Mouse (Mus musculus) heart, embryonic 14.5 days (tissue): ENCODE measurements around the gene Fam217a. TPM values are rescaled to one million over a fixed set of nuclear protein-coding genes. Genes with fewer than 3 reads are reported as not detected.
A peak's percentile ranks its signal among the peaks of the same experiment; 100 is the strongest.
"Not testable (repeated sequence)": the region's sequence is repeated elsewhere in the genome, so short reads cannot be mapped to it uniquely, and the experiment has no call there.

ENCODE experiments used
- ATAC-seq: fragments of 200-750 bp; cut with Nextera tagmentation; 2 replicates; pipeline ENCODE4 v1.8.0; 2017; ENCODE audit warnings: low read depth, moderate TSS enrichment; ENCODE audit not compliant: insufficient number of reproducible peaks, insufficient read depth, low FRiP score
- H3K27ac ChIP-seq, 2 experiments: fragments of 200-500 bp in 1 of 2; fragments of 300-500 bp in 1 of 2; sonication (generic) in 1 of 2; replicated peaks in 1 of 2; 2 replicates each; pipeline ENCODE4 v1.5.1; 2012 to 2014; ENCODE audit warnings: low read depth in 2 of 2, low read length in 2 of 2, control low read depth in 1 of 2, mild to moderate bottlenecking in 1 of 2, mixed read lengths in 1 of 2; ENCODE audit not compliant: control insufficient read depth in 1 of 2, insufficient read depth in 1 of 2
- H3K27me3 ChIP-seq: fragments of 300-500 bp; sonication (generic); 2 replicates; pipeline ENCODE4 v1.6.1; 2014; ENCODE audit warnings: mild to moderate bottlenecking, low read length, control low read depth; ENCODE audit not compliant: control insufficient read depth, insufficient read depth
- H3K36me3 ChIP-seq: fragments of 300-500 bp; sonication (generic); 2 replicates; pipeline ENCODE4 v1.6.1; 2014; ENCODE audit warnings: mild to moderate bottlenecking, control low read depth, low read length, mixed read lengths; ENCODE audit not compliant: control insufficient read depth, insufficient read depth
- H3K4me1 ChIP-seq, 2 experiments: fragments of 200-500 bp in 1 of 2; fragments of 300-500 bp in 1 of 2; sonication (generic) in 1 of 2; 2 replicates each; pipeline ENCODE4 v1.6.1; 2012 to 2014; ENCODE audit warnings: low read length in 2 of 2, control low read depth in 1 of 2, mixed read lengths in 1 of 2; ENCODE audit not compliant: control insufficient read depth in 2 of 2, insufficient read depth in 2 of 2
- H3K4me2 ChIP-seq: fragments of 300-500 bp; sonication (generic); 2 replicates; pipeline ENCODE4 v1.6.1; 2014; ENCODE audit warnings: mild to moderate bottlenecking, low read length
- H3K4me3 ChIP-seq, 2 experiments: fragments of 200-500 bp in 1 of 2; fragments of 300-500 bp in 1 of 2; sonication (generic) in 1 of 2; 2 replicates each; pipeline ENCODE4 v1.5.1; 2012 to 2014; ENCODE audit warnings: low read length in 2 of 2, mild to moderate bottlenecking in 2 of 2, control low read depth in 1 of 2, low read depth in 1 of 2, moderate library complexity in 1 of 2; ENCODE audit not compliant: control insufficient read depth in 1 of 2, insufficient read depth in 1 of 2
- H3K9ac ChIP-seq: fragments of 300-500 bp; sonication (generic); 2 replicates; pipeline ENCODE4 v1.6.1; 2014; ENCODE audit warnings: mild to moderate bottlenecking, low read length
- H3K9me3 ChIP-seq: fragments of 300-500 bp; sonication (generic); 2 replicates; pipeline ENCODE4 v1.6.1; 2016; ENCODE audit warnings: low read length, control low read depth; ENCODE audit not compliant: control insufficient read depth
- WGBS: fragments of 180-500 bp; shearing (Covaris S2); extraction: QIAGEN DNeasy Blood & Tissue Kit; methylation state at CpG from one replicate; pipeline ENCODE4 v1.1.7; 2014; 5-methylcytosine and 5-hydroxymethylcytosine counted together
- polyA plus RNA-seq: library from polyadenylated mRNA; unstranded; fragments of >200 nt; fragmentation: Nextera tagmentation; extraction: Ambion mirVana; gene quantifications from 2 replicates; pipeline ENCODE4 v1.2.1, GENCODE M21; 2014

Gene Fam217a
- polyA plus RNA-seq, 1 experiment from 2014 or later, result 2.9 TPM

DNA sequence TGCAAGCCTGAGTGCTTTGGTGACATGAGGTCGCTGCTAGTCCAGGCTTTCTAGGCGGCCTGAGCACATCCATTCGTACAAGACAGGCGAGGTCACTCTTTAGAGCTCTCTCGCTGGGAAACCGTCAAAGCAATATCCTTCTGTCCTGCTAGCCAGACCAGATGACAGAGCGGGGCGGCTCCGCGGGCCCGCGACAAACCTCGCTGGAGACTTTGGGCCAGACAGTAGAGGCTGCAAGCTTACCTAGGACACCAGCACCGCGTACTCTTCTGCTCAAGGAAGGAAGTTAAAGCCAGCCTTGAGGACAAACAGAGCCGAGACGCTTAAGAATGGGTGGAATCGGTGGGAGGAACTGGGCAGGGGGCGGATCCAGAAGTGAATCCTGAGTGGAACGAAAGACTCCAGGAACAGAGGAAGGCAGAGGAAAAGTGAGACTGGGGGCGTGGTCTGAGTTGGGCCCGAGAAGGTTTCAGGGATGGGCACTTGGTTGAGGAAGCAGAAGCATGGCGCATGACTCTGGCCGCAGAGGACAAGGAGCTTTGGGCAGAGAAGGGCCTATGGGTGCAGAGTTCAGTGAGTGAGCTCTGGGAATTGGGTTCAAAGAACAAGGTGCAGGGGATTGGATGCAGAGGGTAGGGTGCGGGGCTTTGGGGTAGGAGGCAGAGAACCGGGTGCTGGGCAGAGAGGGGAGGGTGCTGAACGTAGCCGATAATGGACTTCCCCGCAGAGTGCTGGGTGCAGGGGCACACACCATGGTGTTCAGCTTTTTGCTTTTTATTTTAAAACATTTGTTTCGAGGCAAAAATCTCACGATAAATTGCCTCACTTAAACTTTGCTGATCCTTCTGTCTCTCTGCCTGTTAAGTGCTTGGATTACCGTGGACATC, 39.6 kb upstream of the Fam217a start, which contains the start of gene Eci3:
Gene Eci3, minus strand, starts transcription at position 300 of the 887 bp plus-strand sequence.
- peaks cover 2 to 5% of the 10 kb centered on the region in 2 experiments; a peak in 3 of 4 replicates for H3K4me1 ChIP-seq
- no peaks in the 10 kb centered on the region for H3K36me3 ChIP-seq
- H3K27ac ChIP-seq, result no peak within 1 kb of the TSS
- 0 out of 2 replicates have a peak, but pooled peaks have one; percentile 68 for ATAC-seq
- H3K27me3 ChIP-seq, result peaks cover 9% of the 10 kb centered on the region; the same call in 1 of the 2 replicates
- H3K9me3 ChIP-seq, result no peaks in the 10 kb centered on the region
- 3% methylated on average over 32 of the region's 32 CpGs for WGBS
- peak within 1 kb of the TSS; percentile 69 for H3K9ac ChIP-seq
- H3K4me2 ChIP-seq, result peak within 1 kb of the TSS; percentile 87
- peak within 1 kb of the TSS; percentile 41 to 52 for H3K4me3 ChIP-seq

GRCm38 (mm10) chr13:34960996-34961770, 37.1 kb upstream of the Fam217a start:
- ATAC-seq, result no peak
- H3K4me2 ChIP-seq, result no peak overlapping the region
- no peak overlapping the region for H3K9ac ChIP-seq
- 75% methylated on average over 4 of the region's 4 CpGs for WGBS
- H3K27me3 ChIP-seq, result peaks cover 9% of the 10 kb centered on the region; the same call in 1 of the 2 replicates
- H3K4me3 ChIP-seq, result no peak overlapping the region
- peaks cover 2 to 5% of the 10 kb centered on the region in 2 experiments; a peak in 3 of 4 replicates for H3K4me1 ChIP-seq
- no peaks in the 10 kb centered on the region for H3K9me3 ChIP-seq
- no peak overlapping the region for H3K27ac ChIP-seq
- no peaks in the 10 kb centered on the region for H3K36me3 ChIP-seq

GRCm38 (mm10) chr13:34958158-34958557, 34.0 kb upstream of the Fam217a start:
- WGBS, result 81% methylated on average over 3 of the region's 3 CpGs

DNA sequence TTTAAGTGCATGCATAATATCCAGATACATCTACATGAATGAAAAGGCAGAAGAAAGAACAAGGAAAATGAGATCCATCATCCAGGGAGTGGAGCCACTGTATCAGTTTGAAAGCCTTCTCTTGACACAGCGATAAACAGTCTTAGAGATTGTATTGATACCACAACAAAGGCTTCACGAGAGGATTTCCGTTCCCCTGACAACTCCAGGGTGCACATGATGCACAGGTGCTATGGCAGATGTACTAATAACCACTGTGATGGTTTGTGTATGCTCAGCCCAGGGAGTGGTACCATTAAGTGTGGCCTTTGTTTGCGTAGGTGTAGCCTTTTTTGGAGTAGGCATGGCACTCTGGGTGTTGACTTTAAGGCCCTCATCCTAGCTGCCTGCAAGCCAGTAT, 32.8 kb upstream of the Fam217a start:
- ATAC-seq, result no peak
- WGBS, result 81% methylated on average over 4 of the region's 4 CpGs
- Histone ChIP-seq H3K27me3 (no peaks in the 10 kb centered on the region), H3K9me3 (no peaks in the 10 kb centered on the region), H3K4me2 (no peak overlapping the region), H3K4me1 (no peaks in the 10 kb centered on the region), H3K9ac (no peak overlapping the region), H3K27ac (no peak overlapping the region), H3K36me3 (no peaks in the 10 kb centered on the region), H3K4me3 (no peak overlapping the region)

More at GRCm38 (mm10) chr13:34958158-34958557, 34.0 kb upstream of the Fam217a start:
- not testable (repeated sequence) for H3K4me2 ChIP-seq, H3K9ac ChIP-seq, H3K27me3 ChIP-seq, H3K9me3 ChIP-seq, H3K27ac ChIP-seq, H3K36me3 ChIP-seq, H3K4me1 ChIP-seq, H3K4me3 ChIP-seq, ATAC-seq

DNA sequence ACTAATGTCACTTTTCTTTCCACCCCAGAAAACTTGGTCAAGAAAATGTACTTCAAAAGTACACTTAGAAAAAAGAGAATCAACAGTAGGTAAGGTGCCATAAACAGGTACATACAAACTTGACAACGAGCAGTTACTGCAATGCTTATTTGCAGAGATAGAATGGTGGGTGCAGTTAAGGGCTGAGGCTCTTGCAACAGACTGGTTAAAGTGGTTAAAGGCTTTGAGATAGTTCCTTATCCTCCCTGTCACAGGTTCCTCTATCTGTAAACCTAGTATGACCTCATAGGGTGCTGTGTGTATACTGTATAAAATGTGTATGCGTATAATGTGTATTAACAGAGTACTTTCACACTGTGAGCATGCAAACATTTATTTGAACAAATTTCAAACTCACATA, 27.3 kb upstream of the Fam217a start:
- H3K4me1 ChIP-seq, ATAC-seq, H3K9ac ChIP-seq, H3K4me3 ChIP-seq, H3K4me2 ChIP-seq, H3K9me3 ChIP-seq, H3K27me3 ChIP-seq, H3K27ac ChIP-seq, H3K36me3 ChIP-seq: not testable (repeated sequence)
- WGBS, result 88% methylated on average over 2 of the region's 2 CpGs

DNA sequence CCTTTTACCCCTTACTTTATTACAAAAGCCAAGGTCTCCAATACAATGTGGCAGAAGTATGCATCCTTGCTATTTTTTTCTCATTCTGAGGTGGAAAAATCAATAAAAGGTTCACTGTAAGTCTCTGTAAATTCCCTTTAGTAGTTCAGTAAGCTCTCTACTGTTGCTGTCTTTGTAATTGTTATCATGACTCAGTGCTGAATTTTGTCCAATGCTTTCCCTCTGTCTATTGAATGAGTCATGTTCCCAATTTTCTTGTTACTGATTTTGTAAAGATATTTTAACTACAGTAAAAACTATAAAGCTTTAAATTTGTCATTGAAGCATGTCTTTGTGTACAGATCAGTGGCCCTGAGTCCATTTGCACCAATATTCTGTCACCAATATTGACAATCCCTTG, 18.3 kb upstream of the Fam217a start:
- Histone ChIP-seq H3K4me1 (no peaks in the 10 kb centered on the region), H3K27me3 (no peaks in the 10 kb centered on the region), H3K9ac (no peak overlapping the region), H3K4me3 (no peak overlapping the region), H3K4me2 (no peak overlapping the region), H3K36me3 (no peaks in the 10 kb centered on the region), H3K9me3 (no peaks in the 10 kb centered on the region), H3K27ac (no peak overlapping the region)
- no peak for ATAC-seq

GRCm38 (mm10) chr13:34934931-34935644, 11.0 kb upstream of the Fam217a start:
- H3K4me3 ChIP-seq, result no peak overlapping the region
- H3K9ac ChIP-seq, result no peak overlapping the region
- ATAC-seq, result no peak
- no peaks in the 10 kb centered on the region for H3K36me3 ChIP-seq
- H3K27me3 ChIP-seq, result no peaks in the 10 kb centered on the region
- H3K9me3 ChIP-seq, result no peaks in the 10 kb centered on the region
- H3K4me2 ChIP-seq, result no peak overlapping the region
- 74% methylated on average over 10 of the region's 10 CpGs for WGBS
- H3K27ac ChIP-seq, result no peak overlapping the region
- H3K4me1 ChIP-seq, result no peaks in the 10 kb centered on the region
